Mouse (Mus musculus): ENCODE measurements around the gene Ubl4a. TPM values are rescaled to one million over a fixed set of nuclear protein-coding genes. Genes with fewer than 3 reads are reported as not detected.

Gene Ubl4a
- 25.0 TPM for total RNA-seq (2023)

DNA sequence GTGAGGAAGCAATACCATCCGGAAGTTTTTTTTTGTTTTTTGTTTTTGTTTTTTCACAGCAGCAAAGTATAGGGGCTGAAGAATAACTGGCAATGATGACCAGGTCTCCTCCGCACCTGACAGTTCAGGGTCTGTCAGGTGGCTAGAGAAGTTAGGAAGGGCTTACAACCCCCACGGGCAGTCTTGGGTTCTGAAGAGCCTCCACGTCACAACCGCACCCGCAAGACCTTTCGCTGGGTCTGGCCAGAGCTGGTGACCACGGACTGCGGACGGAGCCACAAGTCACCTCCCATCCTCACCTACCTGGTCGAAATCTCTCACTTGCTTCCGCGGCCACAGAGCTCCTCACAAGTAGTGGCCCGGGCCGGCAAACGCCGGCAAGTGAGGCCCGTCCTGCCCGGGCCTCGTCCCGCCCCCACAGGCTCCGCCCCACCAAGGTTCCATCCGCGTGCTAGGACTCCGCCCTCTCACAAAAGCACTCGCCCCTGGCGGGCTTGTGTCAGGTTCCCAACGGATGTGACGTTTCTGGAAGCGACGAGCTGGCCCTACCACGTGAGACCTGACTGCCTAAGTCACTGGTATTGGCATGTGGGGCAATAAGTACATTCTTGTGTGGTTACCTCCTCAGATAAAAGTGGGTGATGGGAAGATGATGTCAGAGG, at the start of gene Ubl4a, which contains the start of gene Slc10a3:
Gene Ubl4a, minus strand, starts transcription at position 331 of the 662 bp plus-strand sequence.
Gene Slc10a3, minus strand, starts transcription at position 462 of the 662 bp plus-strand sequence.

DNA sequence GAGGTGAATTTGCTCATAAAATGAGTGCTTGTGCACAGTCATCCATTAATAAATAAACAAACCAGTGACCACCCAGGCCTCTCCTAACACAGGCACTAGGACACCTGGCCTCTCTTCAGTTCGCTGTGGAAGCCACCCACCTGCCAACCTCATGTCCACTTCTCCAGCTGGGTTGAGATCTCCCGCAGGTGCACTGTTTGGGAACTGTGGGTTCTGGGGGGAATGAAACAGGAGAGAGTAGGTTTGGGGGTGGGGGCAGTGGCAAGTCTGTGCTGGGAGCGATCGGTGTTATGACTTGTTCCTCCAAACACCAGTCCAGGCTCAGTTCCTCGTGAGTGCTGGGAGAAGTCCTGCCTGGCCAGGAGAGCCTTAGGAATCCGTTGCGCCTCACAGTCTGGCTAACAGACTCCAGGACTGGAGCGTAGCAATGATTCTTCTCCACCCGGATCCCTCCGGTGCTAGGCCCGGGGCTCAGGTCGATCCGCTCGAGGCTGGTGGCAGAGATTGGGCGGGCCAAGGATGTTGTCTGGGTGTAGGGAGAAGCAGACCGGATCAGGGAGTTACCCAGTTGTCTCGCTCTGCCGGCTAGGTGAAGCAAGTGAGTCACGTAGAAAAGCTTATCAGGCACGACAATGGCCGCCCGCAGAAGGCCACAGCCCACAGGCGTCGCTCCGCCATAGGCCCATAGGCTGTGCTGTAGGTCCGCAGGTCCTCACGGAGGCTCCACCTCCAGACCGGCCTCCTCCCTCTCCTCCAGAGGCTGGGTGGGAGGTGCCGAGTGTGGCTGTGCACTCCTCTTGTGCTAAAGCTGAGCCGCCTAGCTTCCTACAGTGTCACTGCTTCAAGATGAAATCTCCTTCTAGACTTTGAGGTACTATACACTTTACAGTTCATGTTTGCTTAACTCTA, 19.8 kb upstream of the Ubl4a start, which contains the start of the genes Fam3a and Ikbkg:
Gene Fam3a, minus strand, starts transcription at position 738 of the 909 bp plus-strand sequence.
Gene Ikbkg, plus strand, starts transcription at position 756 of the 909 bp plus-strand sequence.

DNA sequence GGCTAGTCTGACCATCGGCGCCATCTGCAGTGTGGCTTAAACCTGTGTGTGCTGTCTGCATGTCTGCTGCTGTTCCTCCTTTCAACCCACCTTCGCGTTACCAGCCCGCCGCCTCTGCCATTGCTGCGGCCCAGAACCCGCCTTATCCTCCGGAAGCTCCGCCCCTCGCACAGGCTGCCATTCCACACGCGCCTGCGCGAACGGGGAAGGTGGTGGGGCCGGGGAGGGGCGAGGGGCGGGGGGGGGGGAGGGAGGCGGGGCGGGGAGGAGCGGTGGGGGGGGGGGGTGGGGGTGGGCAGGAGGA, 19.6 kb downstream of the Ubl4a start, which contains the start of gene Lage3:
Gene Lage3, minus strand, starts transcription at position 152 of the 304 bp plus-strand sequence.

DNA sequence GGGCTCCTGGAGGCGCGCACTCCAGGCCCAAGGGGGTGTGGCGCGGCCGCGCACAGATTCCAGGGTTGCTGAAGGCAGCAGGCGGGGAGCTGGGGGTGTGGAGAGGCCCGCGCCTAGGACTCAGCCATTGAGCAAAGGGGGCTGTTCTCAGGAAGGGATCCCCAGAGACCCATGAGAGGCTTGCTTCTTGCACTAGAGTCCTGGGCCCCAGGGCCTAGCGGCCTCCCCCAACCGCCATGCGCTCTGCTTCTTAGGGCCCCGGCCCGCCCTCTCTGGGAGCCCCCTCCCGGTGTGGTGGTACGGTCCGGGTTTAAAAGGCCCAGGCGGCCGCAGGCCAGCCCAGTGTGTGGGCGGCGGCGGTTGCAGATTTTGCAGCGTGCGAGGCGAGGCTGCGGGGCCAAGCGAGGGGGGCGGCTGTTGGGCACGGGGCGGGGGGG, 44.3 kb downstream of the Ubl4a start, which contains the start of gene Plxna3:
Gene Plxna3, plus strand, starts transcription at position 342 of the 437 bp plus-strand sequence.

Other genes starting within 250 kb of the Ubl4a start
- not detected for gene Opn1mw, start 245.8 kb downstream of the Ubl4a start, total RNA-seq (2023)
- gene Mecp2, start 237.9 kb downstream of the Ubl4a start, total RNA-seq (2023) = 49.3 TPM
- gene Tex28, start 205.4 kb downstream of the Ubl4a start, total RNA-seq (2023) = not detected
- not detected for gene Tktl1, start 196.0 kb downstream of the Ubl4a start, total RNA-seq (2023)
- 638 TPM for gene Flna, start 123.4 kb downstream of the Ubl4a start, total RNA-seq (2023)
- 81.9 TPM for gene Emd, start 118.5 kb downstream of the Ubl4a start, total RNA-seq (2023)
- 757 TPM for gene Rpl10, start 102.4 kb downstream of the Ubl4a start, total RNA-seq (2023)
- 59.6 TPM for gene Taz, start 91.3 kb downstream of the Ubl4a start, total RNA-seq (2023)
- gene Dnase1l1, start 90.9 kb downstream of the Ubl4a start, total RNA-seq (2023) = 10.6 TPM
- gene Atp6ap1, start 76.1 kb downstream of the Ubl4a start, total RNA-seq (2023) = 111 TPM
- 179 TPM for gene Gdi1, start 68.2 kb downstream of the Ubl4a start, total RNA-seq (2023)
- gene Fam50a, start 60.2 kb downstream of the Ubl4a start, total RNA-seq (2023) = 69.5 TPM
- 8.1 TPM for gene Plxna3, start 44.2 kb downstream of the Ubl4a start, total RNA-seq (2023)
- 12.4 TPM for gene Lage3, start 19.6 kb downstream of the Ubl4a start, total RNA-seq (2023)
- gene Slc10a3, start 131 bp upstream of the Ubl4a start, total RNA-seq (2023) = 15.4 TPM
- gene Fam3a, start 20.1 kb upstream of the Ubl4a start, total RNA-seq (2023) = 16.0 TPM
- 59.5 TPM for gene Ikbkg, start 20.1 kb upstream of the Ubl4a start, total RNA-seq (2023)
- gene G6pdx, start 56.0 kb upstream of the Ubl4a start, total RNA-seq (2023) = 21.2 TPM
- not detected for gene Gm6880, start 108.2 kb upstream of the Ubl4a start, total RNA-seq (2023)
- gene Olfr1326-ps1, start 201.7 kb upstream of the Ubl4a start, total RNA-seq (2023) = not detected
- not detected for gene Olfr1325, start 219.5 kb upstream of the Ubl4a start, total RNA-seq (2023)

Data from CD4-positive naive resting alpha-beta T cell, adult 76 days (primary cell).